ENCODE assay signal across 22 mouse cellular contexts in the genomic region with DNA sequence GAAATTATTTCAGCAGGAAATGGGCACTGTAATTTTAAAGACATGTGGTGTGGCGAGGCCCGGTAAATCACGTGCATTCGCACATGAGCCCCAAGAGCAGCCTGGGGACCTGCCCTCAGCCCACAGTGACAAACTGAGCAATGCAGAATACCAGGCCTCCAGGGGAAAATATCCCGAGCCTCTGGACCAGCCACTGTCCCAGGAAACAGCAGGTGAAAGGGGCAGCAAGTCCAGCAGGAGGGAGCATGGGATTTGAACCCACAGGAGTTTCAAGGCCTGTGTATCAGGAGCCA.
DNase-seq lines count a peak whose midpoint lies in the region; ATAC-seq and TF ChIP-seq lines count a peak whose summit lies in the region.
"Had no signal": no experiment of that assay in that cellular context is flagged by ENCODE, and none has a peak within 500 bp of the region (broad histone marks: within the 10 kb centered on the region; RNA-seq: fewer than 3 reads in every experiment).

No protein-coding gene starts in this region.

- H3K9ac ChIP-seq in neural tube, embryonic 11.5 days (ENCODE audit: low read length) = no peak overlapping the region
- H3K9ac ChIP-seq in hindbrain, embryonic 14.5 days = no peak overlapping the region
- no peak overlapping the region for H3K9ac ChIP-seq in neural tube, embryonic 13.5 days
- H3K9ac ChIP-seq in midbrain, postnatal 0 days (replicated peaks; ENCODE audit: low read length, poor library complexity, severe bottlenecking) = no peak overlapping the region
- H3K9ac ChIP-seq: embryonic facial prominence, embryonic 12.5 days; embryonic facial prominence, embryonic 15.5 days; forebrain, postnatal 0 days; intestine, embryonic 15.5 days had no signal

- DNase-seq in neural tube, embryonic 11.5 days (ENCODE audit: low spot score) = no peak
- DNase-seq in neural tube, embryonic 10.5 days (ENCODE audit: extremely low spot score, low spot score) = no peak
- no peak for DNase-seq in hindbrain, embryonic 14.5 days (ENCODE audit: low spot score)
- DNase-seq in lung, postnatal 14 days = no peak
- DNase-seq in midbrain, postnatal 0 days (ENCODE audit: low spot score) = no peak
- DNase-seq: adrenal gland, adult 8-10 months; adrenal gland, postnatal 25 days; cerebellum, adult 11-12 months; cerebellum, adult 8-10 months; cerebellum, postnatal 10 days; forebrain, postnatal 0 days; gastrocnemius, adult 2 months; gastrocnemius, postnatal 14 days; heart, adult 11 months had no signal

- no peak overlapping the region for H3K4me2 ChIP-seq in neural tube, embryonic 11.5 days (ENCODE audit: low read depth)
- no peak overlapping the region for H3K4me2 ChIP-seq in hindbrain, embryonic 14.5 days (replicated peaks)
- no peak overlapping the region for H3K4me2 ChIP-seq in neural tube, embryonic 13.5 days
- no peak overlapping the region for H3K4me2 ChIP-seq in midbrain, postnatal 0 days (ENCODE audit: low read depth, low read length, poor library complexity, severe bottlenecking)
- H3K4me2 ChIP-seq: embryonic facial prominence, embryonic 12.5 days; embryonic facial prominence, embryonic 15.5 days; heart, embryonic 11.5 days; intestine, embryonic 15.5 days had no signal

- 0 out of 2 replicates have a peak overlapping the region, but pooled peaks have one; percentile 34 for H3K27ac ChIP-seq in neural tube, embryonic 11.5 days (ENCODE audit: low read depth, low read length)
- H3K27ac ChIP-seq in hindbrain, embryonic 14.5 days = peak overlapping the region; percentile 64; the same call in 1 of the 2 replicates
- H3K27ac ChIP-seq in neural tube, embryonic 13.5 days (replicated peaks) = peak overlapping the region; percentile 66
- H3K27ac ChIP-seq in midbrain, postnatal 0 days (ENCODE audit: low read depth, low read length) = no peak overlapping the region
- H3K27ac ChIP-seq: embryonic facial prominence, embryonic 12.5 days; embryonic facial prominence, embryonic 15.5 days; gastrocnemius, adult 2 months; intestine, embryonic 15.5 days had no signal

- 77% methylated on average over 5 of the region's 5 CpGs for WGBS in neural tube, embryonic 11.5 days
- WGBS in hindbrain, embryonic 14.5 days = 67% methylated on average over 5 of the region's 5 CpGs
- 33% methylated on average over 5 of the region's 5 CpGs for WGBS in neural tube, embryonic 13.5 days
- WGBS in midbrain, postnatal 0 days = 84% methylated on average over 5 of the region's 5 CpGs

- no peaks in the 10 kb centered on the region for H3K4me1 ChIP-seq in neural tube, embryonic 11.5 days (ENCODE audit: control insufficient read depth, insufficient read depth, low read length)
- 0 out of 2 replicates have a peak, but pooled peaks cover 15% of the 10 kb centered on the region for H3K4me1 ChIP-seq in hindbrain, embryonic 14.5 days (replicated peaks; ENCODE audit: control insufficient read depth, insufficient read depth, low read length)
- peaks cover 32% of the 10 kb centered on the region for H3K4me1 ChIP-seq in neural tube, embryonic 13.5 days (replicated peaks)
- no peaks in the 10 kb centered on the region for H3K4me1 ChIP-seq in midbrain, postnatal 0 days (ENCODE audit: insufficient read depth, low read length)
- H3K4me1 ChIP-seq: embryonic facial prominence, embryonic 12.5 days; embryonic facial prominence, embryonic 15.5 days; intestine, embryonic 15.5 days had no signal

- TF ChIP-seq CTCF in midbrain, postnatal 0 days (IDR thresholded peaks at IDR 0.05) = no peak

- H3K9me3 ChIP-seq in neural tube, embryonic 11.5 days (ENCODE audit: control insufficient read depth, low read length) = no peaks in the 10 kb centered on the region
- no peaks in the 10 kb centered on the region for H3K9me3 ChIP-seq in hindbrain, embryonic 14.5 days (ENCODE audit: control insufficient read depth, low read length)
- H3K9me3 ChIP-seq in neural tube, embryonic 13.5 days = no peaks in the 10 kb centered on the region
- no peaks in the 10 kb centered on the region for H3K9me3 ChIP-seq in midbrain, postnatal 0 days (ENCODE audit: low read length)
- H3K9me3 ChIP-seq: embryonic facial prominence, embryonic 12.5 days; embryonic facial prominence, embryonic 15.5 days; intestine, embryonic 15.5 days had no signal

- H3K36me3 ChIP-seq in neural tube, embryonic 11.5 days (ENCODE audit: control insufficient read depth, insufficient read depth, low read length) = no peaks in the 10 kb centered on the region
- H3K36me3 ChIP-seq in hindbrain, embryonic 14.5 days (replicated peaks; ENCODE audit: control insufficient read depth, insufficient read depth) = no peaks in the 10 kb centered on the region
- H3K36me3 ChIP-seq in neural tube, embryonic 13.5 days = no peaks in the 10 kb centered on the region
- no peaks in the 10 kb centered on the region for H3K36me3 ChIP-seq in midbrain, postnatal 0 days (ENCODE audit: insufficient read depth, low read length)
- H3K36me3 ChIP-seq: embryonic facial prominence, embryonic 12.5 days; embryonic facial prominence, embryonic 15.5 days; intestine, embryonic 15.5 days had no signal

- peak; percentile 45 for ATAC-seq in neural tube, embryonic 11.5 days (ENCODE audit: insufficient read depth, low FRiP score, low TSS enrichment)
- no peak for ATAC-seq in hindbrain, embryonic 14.5 days (ENCODE audit: low FRiP score)
- ATAC-seq in neural tube, embryonic 13.5 days (ENCODE audit: low read depth) = peak; percentile 56; the same call in 1 of the 2 replicates
- no peak for ATAC-seq in midbrain, postnatal 0 days (ENCODE audit: low FRiP score)
- ATAC-seq: activated CD4-positive, CD25-positive, alpha-beta regulatory T cell, adult 4 months; CD4-positive, CD25-positive, alpha-beta regulatory T cell, adult 4 months; forebrain, embryonic 14.5 days; forebrain, postnatal 0 days; intestine, embryonic 15.5 days had no signal

- no peak overlapping the region for H3K4me3 ChIP-seq in neural tube, embryonic 11.5 days (ENCODE audit: low read depth, low read length)
- H3K4me3 ChIP-seq in hindbrain, embryonic 14.5 days (replicated peaks; ENCODE audit: low read length) = no peak overlapping the region
- no peak overlapping the region for H3K4me3 ChIP-seq in neural tube, embryonic 13.5 days
- H3K4me3 ChIP-seq in midbrain, postnatal 0 days (ENCODE audit: low read depth, low read length) = no peak overlapping the region
- H3K4me3 ChIP-seq: embryonic facial prominence, embryonic 12.5 days; embryonic facial prominence, embryonic 15.5 days; gastrocnemius, adult 2 months; intestine, embryonic 15.5 days had no signal

- no peaks in the 10 kb centered on the region for H3K27me3 ChIP-seq in neural tube, embryonic 11.5 days (ENCODE audit: control insufficient read depth, insufficient read depth, low read length)
- H3K27me3 ChIP-seq in hindbrain, embryonic 14.5 days (ENCODE audit: control insufficient read depth, insufficient read depth, low read length) = no peaks in the 10 kb centered on the region
- H3K27me3 ChIP-seq in neural tube, embryonic 13.5 days = no peaks in the 10 kb centered on the region
- no peaks in the 10 kb centered on the region for H3K27me3 ChIP-seq in midbrain, postnatal 0 days (ENCODE audit: insufficient read depth, low read length)
- H3K27me3 ChIP-seq: embryonic facial prominence, embryonic 12.5 days; embryonic facial prominence, embryonic 15.5 days; intestine, embryonic 15.5 days had no signal

Comparison
In these comparisons a context has a peak if more than half of its experiments do, and no peak if none do; other contexts are left out.
1. ATAC-seq: peak in neural tube, embryonic 11.5 days (single experiment) and neural tube, embryonic 13.5 days (single experiment); none in hindbrain, embryonic 14.5 days (single experiment) and midbrain, postnatal 0 days (single experiment).